Mouse (Mus musculus): ENCODE measurements around the gene Atrip. TPM values are rescaled to one million over a fixed set of nuclear protein-coding genes. Genes with fewer than 3 reads are reported as not detected.
A peak's percentile ranks its signal among the peaks of the same experiment; 100 is the strongest.

The Atrip gene
- total RNA-seq, 2 experiments from 2014 or later = 25.0 to 31.9 TPM

- Histone ChIP-seq H3K4me3 (peak within 1 kb of the TSS; percentile 71), H3K27ac (peak within 1 kb of the TSS; percentile 73)
- DNase-seq (ENCODE audit: low spot score in 2 of 2) = no peak
- no peak for TF ChIP-seq CTCF (conservative IDR thresholded peaks at IDR 0.05)
These were observed 35.6 kb downstream of the Atrip start, which contains the start of gene Shisa5 for GRCm38 (mm10) chr9:109038086-109038895. TSS of gene Shisa5 (plus strand) at chr9:109038565.

GRCm38 (mm10) chr9:109032435-109032834 lies 41.5 kb downstream of the Atrip start:
- no peak for TF ChIP-seq CTCF (conservative IDR thresholded peaks at IDR 0.05)
- no peak overlapping the region for H3K4me3 ChIP-seq
- no peak overlapping the region for H3K27ac ChIP-seq
- no peak for DNase-seq (ENCODE audit: low spot score in 2 of 2)

GRCm38 (mm10) chr9:109031686-109032085 lies 42.2 kb downstream of the Atrip start:
- no peak for DNase-seq (ENCODE audit: low spot score in 2 of 2)
- H3K27ac ChIP-seq = no peak overlapping the region
- TF ChIP-seq CTCF (conservative IDR thresholded peaks at IDR 0.05) = no peak
- no peak overlapping the region for H3K4me3 ChIP-seq

GRCm38 (mm10) chr9:109031001-109031400 lies 42.9 kb downstream of the Atrip start:
- no peak overlapping the region for H3K4me3 ChIP-seq

GRCm38 (mm10) chr9:109030312-109030711 lies 43.6 kb downstream of the Atrip start:
- H3K4me3 ChIP-seq = no peak overlapping the region
- H3K27ac ChIP-seq = no peak overlapping the region
- TF ChIP-seq CTCF (conservative IDR thresholded peaks at IDR 0.05) = no peak
- DNase-seq (ENCODE audit: low spot score in 2 of 2) = no peak

More at GRCm38 (mm10) chr9:109031001-109031400, 42.9 kb downstream of the Atrip start:
- no peak for DNase-seq (ENCODE audit: low spot score in 2 of 2)
- H3K27ac ChIP-seq = no peak overlapping the region
- TF ChIP-seq CTCF (conservative IDR thresholded peaks at IDR 0.05) = no peak

- H3K4me3 ChIP-seq = no peak overlapping the region
- H3K27ac ChIP-seq = no peak overlapping the region
- TF ChIP-seq CTCF (conservative IDR thresholded peaks at IDR 0.05) = no peak
- DNase-seq (ENCODE audit: low spot score in 2 of 2) = no peak
These were observed 45.0 kb downstream of the Atrip start for GRCm38 (mm10) chr9:109028919-109029318.

GRCm38 (mm10) chr9:109028421-109028820 lies 45.5 kb downstream of the Atrip start:
- Histone ChIP-seq H3K27ac (no peak overlapping the region), H3K4me3 (no peak overlapping the region)
- DNase-seq (ENCODE audit: low spot score in 2 of 2) = no peak
- no peak for TF ChIP-seq CTCF (conservative IDR thresholded peaks at IDR 0.05)

GRCm38 (mm10) chr9:109027521-109027920 lies 46.4 kb downstream of the Atrip start:
- TF ChIP-seq CTCF (conservative IDR thresholded peaks at IDR 0.05) = no peak
- Histone ChIP-seq H3K4me3 (no peak overlapping the region), H3K27ac (no peak overlapping the region)
- no peak for DNase-seq (ENCODE audit: low spot score in 2 of 2)

GRCm38 (mm10) chr9:109022866-109023685 lies 50.8 kb downstream of the Atrip start:
- no peak for TF ChIP-seq CTCF (conservative IDR thresholded peaks at IDR 0.05)
- Histone ChIP-seq H3K27ac (peak overlapping the region; percentile 78), H3K4me3 (no peak overlapping the region)
- DNase-seq (ENCODE audit: low spot score in 2 of 2) = peak in 1 of 2 experiments; percentile 60

GRCm38 (mm10) chr9:109021428-109021827 lies 52.5 kb downstream of the Atrip start:
- Histone ChIP-seq H3K27ac (0 out of 2 replicates have a peak overlapping the region, but pooled peaks have one; percentile 78), H3K4me3 (no peak overlapping the region)
- no peak for TF ChIP-seq CTCF (conservative IDR thresholded peaks at IDR 0.05)
- DNase-seq (ENCODE audit: low spot score in 2 of 2) = no peak

GRCm38 (mm10) chr9:109016973-109017604 lies 56.8 kb downstream of the Atrip start:
- no peak for TF ChIP-seq CTCF (conservative IDR thresholded peaks at IDR 0.05)
- H3K4me3 ChIP-seq = no peak overlapping the region
- DNase-seq (ENCODE audit: low spot score in 2 of 2) = no peak
- no peak overlapping the region for H3K27ac ChIP-seq

GRCm38 (mm10) chr9:109015397-109015796 lies 58.5 kb downstream of the Atrip start:
- H3K4me3 ChIP-seq = no peak overlapping the region
- no peak for TF ChIP-seq CTCF (conservative IDR thresholded peaks at IDR 0.05)
- H3K27ac ChIP-seq = no peak overlapping the region
- no peak for DNase-seq (ENCODE audit: low spot score in 2 of 2)

GRCm38 (mm10) chr9:109010316-109010690 lies 63.6 kb downstream of the Atrip start:
- no peak for TF ChIP-seq CTCF (conservative IDR thresholded peaks at IDR 0.05)
- H3K4me3 ChIP-seq = no peak overlapping the region

More at GRCm38 (mm10) chr9:109010316-109010690, 63.6 kb downstream of the Atrip start:
- DNase-seq (ENCODE audit: low spot score in 2 of 2) = no peak
- H3K27ac ChIP-seq = no peak overlapping the region

Data from layer of hippocampus, adult 2 months (tissue).